ENCODE assay signal across 8 mouse cellular contexts in genomic region chr2:122233759-122234557, GRCm38 (mm10). TPM values are rescaled to one million over a fixed set of nuclear protein-coding genes. Genes with fewer than 3 reads are reported as not detected.
A peak's percentile ranks its signal among the peaks of the same experiment; 100 is the strongest.
DNase-seq lines count a peak whose midpoint lies in the region; ATAC-seq and TF ChIP-seq lines count a peak whose summit lies in the region.

No protein-coding gene starts in this region.

- ATAC-seq in forebrain, embryonic 16.5 days: peak; percentile 55
- ATAC-seq in megakaryocyte, adult 5-6 weeks (ENCODE audit: poor library complexity, severe bottlenecking): peak; percentile 29

- H3K4me2 ChIP-seq in forebrain, embryonic 16.5 days (ENCODE audit: low read length): peak overlapping the region; percentile 76

- 19% methylated on average over 26 of the region's 26 CpGs for WGBS in thymus, adult 2 months
- 3% methylated on average over 26 of the region's 26 CpGs for WGBS in cerebellum, adult 2 months
- WGBS in forebrain, embryonic 16.5 days: 3% methylated on average over 26 of the region's 26 CpGs

- TF ChIP-seq CTCF in thymus, adult 2 months (IDR thresholded peaks at IDR 0.05; ENCODE audit: borderline replicate concordance, control insufficient read depth, extremely low read depth, insufficient read depth, low read length, poor library complexity): no peak
- no peak for TF ChIP-seq CTCF in cerebellum, adult 2 months (IDR thresholded peaks at IDR 0.05; ENCODE audit: borderline replicate concordance, insufficient read depth, low read depth, low read length)

- H3K4me3 ChIP-seq in thymus, adult 2 months (ENCODE audit: control insufficient read depth, insufficient read depth, low read length): peak overlapping the region; percentile 82
- H3K4me3 ChIP-seq in cerebellum, adult 2 months (replicated peaks; ENCODE audit: insufficient read depth, low read depth, low read length): peak overlapping the region; percentile 85
- peak overlapping the region; percentile 66 for H3K4me3 ChIP-seq in forebrain, embryonic 16.5 days (replicated peaks; ENCODE audit: low read length)

- intact Hi-C loops in left cerebral cortex, postnatal 14 days (cut with DNase I): no loop called here

- peaks cover 8% of the 10 kb centered on the region for H3K4me1 ChIP-seq in thymus, adult 2 months (replicated peaks; ENCODE audit: control insufficient read depth, insufficient read depth, low read length)
- H3K4me1 ChIP-seq in cerebellum, adult 2 months (ENCODE audit: control insufficient read depth, insufficient read depth, low read length): no peaks in the 10 kb centered on the region
- no peaks in the 10 kb centered on the region; the same call in 1 of the 2 replicates for H3K4me1 ChIP-seq in forebrain, embryonic 16.5 days (replicated peaks; ENCODE audit: control insufficient read depth, insufficient read depth, low read length)

- H3K27ac ChIP-seq in thymus, adult 2 months (ENCODE audit: control insufficient read depth, insufficient read depth, low read length): peak overlapping the region; percentile 65
- no peak overlapping the region for H3K27ac ChIP-seq in cerebellum, adult 2 months (ENCODE audit: insufficient read depth, low read length)
- peak overlapping the region; percentile 78 for H3K27ac ChIP-seq in forebrain, embryonic 16.5 days (ENCODE audit: low read length)

- H3K36me3 ChIP-seq in thymus, adult 2 months (ENCODE audit: control insufficient read depth, insufficient read depth, low read length): no peaks in the 10 kb centered on the region
- no peaks in the 10 kb centered on the region for H3K36me3 ChIP-seq in forebrain, embryonic 16.5 days (ENCODE audit: control insufficient read depth, insufficient read depth)

- H3K9ac ChIP-seq in forebrain, embryonic 16.5 days (replicated peaks; ENCODE audit: low read depth, low read length): peak overlapping the region; percentile 65

- no peaks in the 10 kb centered on the region for H3K9me3 ChIP-seq in forebrain, embryonic 16.5 days (ENCODE audit: control insufficient read depth, low read length)

- no peak for DNase-seq in thymus, adult 2 months
- DNase-seq in thymus, postnatal 0 days (ENCODE audit: low spot score): no peak
- peak; percentile 53 to 54 for DNase-seq in cerebellum, adult 2 months
- peak; percentile 20 for DNase-seq in hindlimb bud, embryonic 11.5 days (ENCODE audit: extremely low spot score, low read depth, low spot score)
- DNase-seq in left cerebral cortex, postnatal 14 days (ENCODE audit: low spot score in 2 of 2): peak; percentile 34 to 40
- DNase-seq in right cerebral cortex, postnatal 4 days: peak; percentile 7

- TF ChIP-seq POLR2A in thymus, adult 2 months (IDR thresholded peaks at IDR 0.05; ENCODE audit: control insufficient read depth, extremely low read depth, insufficient read depth, low read length, poor library complexity): no peak
- 0 out of 2 replicates have a peak, but pooled peaks have one; percentile 5 for TF ChIP-seq POLR2A in cerebellum, adult 2 months (IDR thresholded peaks at IDR 0.05; ENCODE audit: borderline replicate concordance, insufficient read depth, low read length)

- H3K27me3 ChIP-seq in thymus, adult 2 months (ENCODE audit: control insufficient read depth, insufficient read depth, low read length): no peaks in the 10 kb centered on the region
- H3K27me3 ChIP-seq in cerebellum, adult 2 months (ENCODE audit: control insufficient read depth, insufficient read depth, low read length): no peaks in the 10 kb centered on the region
- no peaks in the 10 kb centered on the region for H3K27me3 ChIP-seq in forebrain, embryonic 16.5 days (replicated peaks; ENCODE audit: control insufficient read depth, insufficient read depth, low read length)

RNA-seq across cellular contexts. Expression of gene Sord, which starts 0.6 kb away (rescaled TPM):
- 16.7 and 19.0 TPM in 2 replicates for polyA plus RNA-seq in thymus, adult 2 months (2012; rRNA removed)
- polyA plus RNA-seq in thymus, postnatal 0 days (2015; fragmentation: Nextera tagmentation; extraction: Ambion mirVana): 48.9 and 51.3 TPM in 2 replicates
- 20.3 and 22.9 TPM in 2 replicates for polyA plus RNA-seq in cerebellum, adult 2 months (2012; rRNA removed)
- 16.2 and 16.4 TPM in 2 replicates for polyA plus RNA-seq in forebrain, embryonic 16.5 days (2015; fragmentation: Nextera tagmentation; extraction: Ambion mirVana)
- 10 to 100 TPM; 11.9 to 14.4 TPM for total RNA-seq in left cerebral cortex, postnatal 14 days (2021)
- 26.3 and 27.8 TPM in 2 replicates for total RNA-seq in megakaryocyte, adult 5-6 weeks (2015)
- total RNA-seq in megakaryocyte, adult 5-6 weeks (2017): 34.9 and 36.1 TPM in 2 replicates

RNA-seq across cellular contexts. Expression of gene Terb2, which starts 47.9 kb away (rescaled TPM):
- not detected in 2 replicates for polyA plus RNA-seq in thymus, adult 2 months (2012; rRNA removed)
- polyA plus RNA-seq in thymus, postnatal 0 days (2015; fragmentation: Nextera tagmentation; extraction: Ambion mirVana): not detected in 2 replicates
- polyA plus RNA-seq in cerebellum, adult 2 months (2012; rRNA removed): not detected in 2 replicates
- not detected in 2 replicates for polyA plus RNA-seq in forebrain, embryonic 16.5 days (2015; fragmentation: Nextera tagmentation; extraction: Ambion mirVana)
- not detected for total RNA-seq in left cerebral cortex, postnatal 14 days (2021)
- not detected in 2 replicates for total RNA-seq in megakaryocyte, adult 5-6 weeks (2015)
- total RNA-seq in megakaryocyte, adult 5-6 weeks (2017): not detected in 2 replicates

RNA-seq across cellular contexts. Expression of gene Patl2, which starts 48.0 kb away (rescaled TPM):
- 0.61 and 0.92 TPM in 2 replicates for polyA plus RNA-seq in thymus, adult 2 months (2012; rRNA removed)
- 1.1 and 2.5 TPM in 2 replicates for polyA plus RNA-seq in thymus, postnatal 0 days (2015; fragmentation: Nextera tagmentation; extraction: Ambion mirVana)
- 0.19 and 0.21 TPM in 2 replicates for polyA plus RNA-seq in cerebellum, adult 2 months (2012; rRNA removed)
- polyA plus RNA-seq in forebrain, embryonic 16.5 days (2015; fragmentation: Nextera tagmentation; extraction: Ambion mirVana): not detected in 2 replicates
- under 1 TPM in 1 of 2 experiments, not detected in 1; 0.13 TPM for total RNA-seq in left cerebral cortex, postnatal 14 days (2021)
- total RNA-seq in megakaryocyte, adult 5-6 weeks (2015): not detected in 2 replicates
- total RNA-seq in megakaryocyte, adult 5-6 weeks (2017): not detected in 2 replicates

Comparison
In these comparisons a context has a peak if more than half of its experiments do, and no peak if none do; other contexts are left out.
1. DNase-seq: peak in cerebellum, adult 2 months (2 of 2), hindlimb bud, embryonic 11.5 days (single experiment), left cerebral cortex, postnatal 14 days (2 of 2) and right cerebral cortex, postnatal 4 days (single experiment); none in thymus, adult 2 months (single experiment) and thymus, postnatal 0 days (single experiment).
2. Peak in every context shown above with its lines, with median percentiles within 50 percentile points of each other: H3K4me3 ChIP-seq.